8 mouse cellular contexts compared by ENCODE assay signal in the genomic region with DNA sequence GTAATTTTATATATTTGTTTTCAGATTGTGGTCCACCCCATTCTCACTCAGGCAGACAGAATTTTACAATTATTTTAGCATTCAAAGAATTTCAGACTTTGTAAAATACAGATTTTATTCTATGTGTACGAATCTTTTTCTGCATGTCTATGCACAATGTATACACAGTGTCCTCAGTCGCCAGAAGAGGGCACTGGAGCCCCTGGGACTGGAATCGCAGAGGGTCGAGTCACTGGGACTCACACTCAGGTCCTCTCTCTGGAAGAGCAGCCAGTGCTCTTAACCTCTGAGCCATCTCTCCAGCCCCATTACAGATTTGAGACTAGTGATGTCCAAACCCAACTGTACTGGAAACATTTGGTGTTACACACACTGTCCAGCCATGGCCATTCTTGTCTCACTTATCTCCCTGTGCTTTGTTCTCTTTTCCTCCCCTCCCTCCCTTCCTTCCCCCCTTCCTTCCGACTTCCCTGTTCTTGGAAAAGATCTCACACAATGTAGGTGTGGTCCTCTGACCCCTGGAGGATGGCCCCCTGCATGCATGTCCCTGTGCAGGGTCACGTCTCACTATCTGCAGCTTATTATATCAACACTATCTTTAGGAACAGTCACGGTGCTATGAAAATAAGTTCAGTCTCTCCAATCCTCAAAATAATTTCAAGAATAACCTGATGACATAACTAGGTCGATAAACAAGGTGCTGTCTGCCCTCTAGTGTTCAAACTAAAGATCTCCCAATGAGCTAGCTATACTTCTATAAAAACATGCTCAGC. TPM values are rescaled to one million over a fixed set of nuclear protein-coding genes. Genes with fewer than 3 reads are reported as not detected.
DNase-seq lines count a peak whose midpoint lies in the region; ATAC-seq and TF ChIP-seq lines count a peak whose summit lies in the region.

No protein-coding gene starts in this region.

- peaks cover 13% of the 10 kb centered on the region; the same call in 1 of the 2 replicates for H3K36me3 ChIP-seq in lung, embryonic 14.5 days (ENCODE audit: insufficient read depth)

- TF ChIP-seq CTCF in lung, embryonic 14.5 days (IDR thresholded peaks at IDR 0.05; ENCODE audit: low read depth): peak; percentile 64

- H3K4me3 ChIP-seq in lung, embryonic 14.5 days (ENCODE audit: low read depth, low read length): no peak overlapping the region

- 0 out of 2 replicates have a peak, but pooled peaks cover 3% of the 10 kb centered on the region for H3K4me1 ChIP-seq in lung, embryonic 14.5 days (ENCODE audit: insufficient read depth)

- no peak overlapping the region for H3K27ac ChIP-seq in lung, embryonic 14.5 days (ENCODE audit: low read depth)

- H3K9me3 ChIP-seq in lung, embryonic 14.5 days (ENCODE audit: low read depth, low read length): no peaks in the 10 kb centered on the region

- no peak overlapping the region for H3K9ac ChIP-seq in lung, embryonic 14.5 days

- WGBS in lung, embryonic 14.5 days: 46% methylated on average over 8 of the region's 8 CpGs

- no peaks in the 10 kb centered on the region for H3K27me3 ChIP-seq in lung, embryonic 14.5 days (ENCODE audit: insufficient read depth, low read length)

- peak; percentile 54; the same call in 1 of the 2 replicates for ATAC-seq in lung, embryonic 14.5 days (ENCODE audit: insufficient read depth)

- DNase-seq in gastrocnemius, adult 18-20 months (ENCODE audit: low spot score): peak; percentile 27
- no peak for DNase-seq in gastrocnemius, postnatal 14 days
- peak; percentile 54 for DNase-seq in CD4-positive helper T cell, adult 2 months (ENCODE audit: low read depth, low spot score)
- peak; percentile 60 for DNase-seq in brain, adult 2 months (ENCODE audit: low read depth, low spot score)
- peak; percentile 28 to 45 for DNase-seq in heart, postnatal 14 days
- DNase-seq in lung, embryonic 14.5 days: peak; percentile 81
- peak; percentile 46 for DNase-seq in thymus, postnatal 25 days
- DNase-seq in gastrocnemius, postnatal 25 days: no peak

- no peak overlapping the region for H3K4me2 ChIP-seq in lung, embryonic 14.5 days

- intact Hi-C loops in gastrocnemius, postnatal 14 days (cut with DNase I; ENCODE audit: low total_unique reads): loop anchor here (10.0 kb wide), 1 partner anchor 117 kb away; no protein-coding TSS in a partner anchor
- intact Hi-C loops in heart, postnatal 14 days (cut with DNase I): loop anchor here (2.0 to 5.0 kb wide), 3 partner anchors 34 to 119 kb away; a partner anchor contains a TSS

RNA-seq across cellular contexts. Expression of a gene that starts 10.8 kb away (rescaled TPM):
- 10 to 100 TPM; 12.8 to 13.7 TPM for total RNA-seq in gastrocnemius, adult 18-20 months (2021)
- 10 to 100 TPM; 13.2 to 13.3 TPM for total RNA-seq in gastrocnemius, postnatal 14 days (2021)
- 10 to 100 TPM; 28.4 to 29.8 TPM for total RNA-seq in heart, postnatal 14 days (2021)
- polyA plus RNA-seq in lung, embryonic 14.5 days (2014; fragmentation: Nextera tagmentation; extraction: Ambion mirVana): 23.3 and 23.9 TPM in 2 replicates
- total RNA-seq in gastrocnemius, postnatal 25 days (2021): 10 to 100 TPM; 10.3 to 10.6 TPM

RNA-seq across cellular contexts. Expression of a gene that starts 52.2 kb away (rescaled TPM):
- 1 to 10 TPM; 2.6 TPM for total RNA-seq in gastrocnemius, adult 18-20 months (2021)
- 1 to 10 TPM; 3.8 to 5.2 TPM for total RNA-seq in gastrocnemius, postnatal 14 days (2021)
- total RNA-seq in heart, postnatal 14 days (2021): 1 to 10 TPM; 3.8 to 4.7 TPM
- 20.0 and 20.1 TPM in 2 replicates for polyA plus RNA-seq in lung, embryonic 14.5 days (2014; fragmentation: Nextera tagmentation; extraction: Ambion mirVana)
- 1 to 10 TPM; 2.6 to 4.3 TPM for total RNA-seq in gastrocnemius, postnatal 25 days (2021)

RNA-seq across cellular contexts. Expression of a gene that starts 58.1 kb away (rescaled TPM):
- total RNA-seq in gastrocnemius, adult 18-20 months (2021): 1 to 10 TPM; 5.6 to 7.7 TPM
- total RNA-seq in gastrocnemius, postnatal 14 days (2021): 1 to 10 TPM; 7.5 to 9.1 TPM
- 10 to 100 TPM in 1 of 2 experiments, 1 to 10 TPM in 1; 9.5 to 13.3 TPM for total RNA-seq in heart, postnatal 14 days (2021)
- 67.5 and 77.0 TPM in 2 replicates for polyA plus RNA-seq in lung, embryonic 14.5 days (2014; fragmentation: Nextera tagmentation; extraction: Ambion mirVana)
- 1 to 10 TPM; 6.5 to 6.6 TPM for total RNA-seq in gastrocnemius, postnatal 25 days (2021)

Comparison
In these comparisons a context has a peak if more than half of its experiments do, and no peak if none do; other contexts are left out.
1. DNase-seq: peak in gastrocnemius, adult 18-20 months (single experiment), CD4-positive helper T cell, adult 2 months (single experiment), brain, adult 2 months (single experiment), heart, postnatal 14 days (2 of 2), lung, embryonic 14.5 days (single experiment) and thymus, postnatal 25 days (single experiment); none in gastrocnemius, postnatal 14 days (single experiment) and gastrocnemius, postnatal 25 days (single experiment).